Comparison of ENCODE assay signal across 23 mouse cellular contexts in genomic region chr14:21356286-21356685, GRCm38 (mm10).
"Had no signal": no experiment of that assay in that cellular context is flagged by ENCODE, and none has a peak within 500 bp of the region (broad histone marks: within the 10 kb centered on the region; RNA-seq: fewer than 3 reads in every experiment).

No protein-coding gene starts in this region.

- DNase-seq: kidney, adult 11 months; kidney, adult 9 months; kidney, postnatal 25 days; layer of hippocampus, adult 9-11 months; liver; lung, adult 2 months; retina, postnatal 1 day; right cerebral cortex, postnatal 25 days; spleen, adult 18-20 months; thymus, adult 2 months; thymus, postnatal 14 days; thymus, postnatal 4 days had no signal

- H3K4me2 ChIP-seq: liver, embryonic 12.5 days; liver, embryonic 15.5 days; midbrain, embryonic 13.5 days; neural tube, embryonic 13.5 days had no signal

- ATAC-seq: hindbrain, postnatal 0 days; inflammation-experienced regulatory T-cells, adult 6 months; liver, embryonic 12.5 days; midbrain, embryonic 13.5 days; midbrain, embryonic 16.5 days had no signal

- H3K27ac ChIP-seq: hindbrain, postnatal 0 days; layer of hippocampus, adult 2 months; liver, embryonic 12.5 days; liver, embryonic 15.5 days; midbrain, embryonic 10.5 days; midbrain, embryonic 13.5 days; neural tube, embryonic 13.5 days had no signal

- H3K9me3 ChIP-seq: liver, embryonic 15.5 days; midbrain, embryonic 10.5 days; midbrain, embryonic 13.5 days; neural tube, embryonic 13.5 days had no signal

- H3K4me1 ChIP-seq: liver, embryonic 12.5 days; liver, embryonic 15.5 days; megakaryocyte, embryonic 14.5 days had no signal

- H3K27me3 ChIP-seq: liver, embryonic 12.5 days; liver, embryonic 15.5 days; megakaryocyte, embryonic 14.5 days; midbrain, embryonic 13.5 days; neural tube, embryonic 13.5 days had no signal

- H3K9ac ChIP-seq: liver, embryonic 12.5 days; liver, embryonic 15.5 days; midbrain, embryonic 13.5 days; neural tube, embryonic 13.5 days had no signal

- H3K4me3 ChIP-seq: layer of hippocampus, adult 2 months; liver, embryonic 12.5 days; liver, embryonic 15.5 days; megakaryocyte, embryonic 14.5 days; midbrain, embryonic 10.5 days; midbrain, embryonic 13.5 days; myocyte; neural tube, embryonic 13.5 days had no signal

- H3K36me3 ChIP-seq: midbrain, embryonic 10.5 days; midbrain, embryonic 13.5 days; neural tube, embryonic 13.5 days had no signal
